Mouse (Mus musculus) MEL-GATA-1-ER (cell line): ENCODE measurements around the gene Pde4d.

Experiments used
- DNase-seq: peaks from one replicate; pipeline ENCODE4 v3.0.0-alpha.2; 2012; ENCODE audit warnings: low read depth; ENCODE audit errors: extremely low read depth

Pde4d gene

GRCm38 (mm10) chr13:109807036-109807435, 1357.3 kb downstream of the Pde4d start:
- no peak for DNase-seq

DNA sequence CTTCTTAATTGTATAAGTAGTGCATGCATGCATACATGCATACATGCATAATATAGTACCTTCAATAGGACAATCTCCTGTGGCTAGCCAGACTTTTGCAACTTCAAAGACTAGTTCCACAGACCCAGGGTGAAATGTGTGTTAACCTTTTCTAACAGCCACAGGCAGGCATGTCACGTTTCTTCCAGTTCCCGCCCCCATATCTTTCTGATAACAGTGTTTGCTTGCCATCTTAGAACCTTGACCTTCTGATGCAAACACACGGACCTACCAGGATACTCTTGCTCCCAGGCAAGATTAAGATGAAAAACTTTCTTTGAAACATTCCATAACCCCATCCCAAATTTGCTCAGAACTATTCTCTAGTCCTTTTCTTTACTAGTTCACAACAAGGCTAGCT, 1357.7 kb downstream of the Pde4d start:
- no peak for DNase-seq

DNA sequence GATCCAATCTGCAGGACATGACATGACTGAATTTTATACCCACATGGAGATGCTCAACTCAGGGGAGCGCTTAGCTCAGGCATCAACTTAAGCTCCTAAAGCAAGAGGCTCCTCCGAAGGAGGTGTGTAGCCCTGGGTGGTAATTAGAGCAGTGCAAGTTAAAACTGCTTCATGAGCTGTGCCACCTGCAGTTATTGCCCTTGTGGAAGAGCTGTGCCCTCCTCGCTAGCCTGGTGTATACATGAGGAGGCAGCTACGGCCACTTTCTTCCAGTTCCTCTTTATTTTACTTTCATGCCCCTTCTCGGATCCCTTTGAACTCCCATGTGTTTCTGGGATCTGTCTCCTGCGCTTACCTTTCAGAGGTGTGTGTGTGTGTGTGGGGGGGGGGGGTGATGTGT, 1358.3 kb downstream of the Pde4d start:
- no peak for DNase-seq

DNA sequence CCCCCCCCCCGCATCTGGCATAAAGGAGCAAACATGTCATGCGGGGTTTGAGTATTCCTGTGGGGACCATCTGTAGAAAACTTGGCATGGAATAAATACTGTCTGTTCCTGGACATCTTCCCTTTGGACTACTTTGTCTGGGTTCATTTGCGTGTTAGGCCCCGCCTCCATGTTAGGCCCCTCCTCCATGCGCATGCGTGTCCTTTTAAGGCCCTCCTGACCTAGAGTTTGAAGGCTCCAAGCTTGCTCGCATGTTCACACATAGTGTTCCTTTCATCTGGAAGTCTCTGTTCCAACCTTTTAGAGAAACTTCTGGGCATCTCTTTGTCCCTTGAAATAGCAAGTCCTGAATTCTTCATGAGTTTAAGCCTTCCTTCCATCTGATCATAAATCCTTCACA, 1359.2 kb downstream of the Pde4d start:
- DNase-seq = no peak

- no peak for DNase-seq
Measured at GRCm38 (mm10) chr13:109809646-109810045, 1359.9 kb downstream of the Pde4d start.

DNA sequence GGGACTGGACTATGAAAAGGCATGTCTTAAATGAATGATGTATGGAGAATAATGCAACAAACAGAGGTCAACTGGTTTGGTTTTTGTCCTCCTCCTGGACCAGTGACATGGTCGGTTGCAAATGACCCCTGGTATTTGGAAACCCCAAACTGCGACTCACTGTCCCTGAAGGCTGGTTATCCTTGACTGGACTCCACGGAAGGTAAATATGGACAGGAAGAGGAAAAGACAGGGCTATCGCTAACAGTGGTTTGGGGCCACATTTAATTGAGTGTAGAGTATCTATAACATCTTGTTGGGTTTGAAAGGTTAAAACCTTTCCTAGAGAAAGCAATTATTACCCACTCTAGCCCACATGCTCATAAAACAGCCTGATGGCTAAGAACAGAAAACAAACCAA, 1364.2 kb downstream of the Pde4d start:
- DNase-seq = no peak

DNA sequence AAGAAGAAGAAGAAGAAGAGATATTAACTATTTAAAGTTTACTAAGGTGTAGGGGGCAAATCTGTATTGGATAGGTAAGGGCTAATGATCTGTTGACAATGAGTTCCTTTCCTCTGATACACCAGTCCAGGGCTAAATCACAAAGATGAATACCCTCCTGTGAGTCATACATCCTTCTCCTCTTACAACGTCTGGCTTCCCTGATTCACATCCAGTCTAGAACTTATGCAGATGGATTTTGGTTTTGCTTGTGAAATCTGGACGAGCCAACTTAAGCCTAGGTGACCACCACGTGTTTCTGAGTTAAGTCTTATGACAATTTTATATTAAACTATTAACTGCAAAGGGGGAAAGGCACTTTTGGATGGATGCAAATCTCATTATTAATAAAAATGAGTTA, 1369.3 kb downstream of the Pde4d start:
- no peak for DNase-seq

- no peak for DNase-seq
Measured at GRCm38 (mm10) chr13:109820141-109820540, 1370.4 kb downstream of the Pde4d start.

DNA sequence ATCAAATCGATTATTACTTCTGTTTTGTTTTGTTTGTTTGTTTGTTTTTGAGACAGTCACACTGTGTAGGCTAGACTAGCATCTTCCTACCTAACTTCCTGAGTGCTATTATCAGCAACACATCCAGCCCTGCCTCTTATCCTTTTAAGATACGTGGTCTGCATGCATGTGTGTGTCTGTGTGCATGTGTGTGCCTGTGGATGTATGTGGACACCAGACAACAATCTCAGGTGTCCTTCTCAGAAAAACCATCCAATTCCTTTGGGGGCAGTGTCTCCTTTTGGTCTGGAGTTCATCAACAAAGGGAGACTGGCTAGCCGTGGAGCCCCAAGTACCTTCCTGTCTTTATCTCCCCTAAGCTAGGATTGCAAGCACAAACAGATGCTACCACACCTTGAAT, 1371.1 kb downstream of the Pde4d start:
- DNase-seq = no peak

DNA sequence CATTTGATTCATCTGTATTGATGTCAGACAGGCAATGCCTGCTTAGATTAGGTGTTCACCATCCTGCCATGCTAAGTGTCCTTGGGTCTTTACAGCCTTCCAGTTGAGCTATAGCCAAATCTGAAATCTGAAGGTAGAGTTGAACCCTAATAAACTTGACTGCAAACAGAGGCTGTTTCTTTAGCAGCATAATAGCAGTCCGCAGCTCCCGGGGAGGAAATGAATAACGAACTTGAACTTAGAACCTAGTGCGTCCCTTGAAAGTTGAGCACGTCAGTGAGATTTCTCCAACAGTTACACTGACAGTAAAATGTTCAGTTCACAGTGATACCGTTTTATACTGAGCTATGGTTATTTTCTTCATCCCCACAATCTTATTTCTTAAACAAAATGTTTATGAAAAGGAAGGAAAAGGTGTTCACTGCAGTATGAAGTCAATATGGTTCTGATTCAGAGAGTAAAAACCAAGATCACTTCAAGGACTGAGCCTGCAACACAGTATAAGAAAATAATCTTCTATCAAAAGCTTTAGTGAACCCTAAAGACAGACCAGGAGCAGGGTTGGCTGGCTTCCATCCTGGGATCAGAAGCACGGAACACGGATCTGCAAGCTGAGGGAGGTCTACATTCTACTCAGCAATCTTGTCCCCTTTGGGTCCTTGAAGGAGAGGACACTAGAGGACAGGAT, 1372.1 kb downstream of the Pde4d start:
- DNase-seq = no peak

DNA sequence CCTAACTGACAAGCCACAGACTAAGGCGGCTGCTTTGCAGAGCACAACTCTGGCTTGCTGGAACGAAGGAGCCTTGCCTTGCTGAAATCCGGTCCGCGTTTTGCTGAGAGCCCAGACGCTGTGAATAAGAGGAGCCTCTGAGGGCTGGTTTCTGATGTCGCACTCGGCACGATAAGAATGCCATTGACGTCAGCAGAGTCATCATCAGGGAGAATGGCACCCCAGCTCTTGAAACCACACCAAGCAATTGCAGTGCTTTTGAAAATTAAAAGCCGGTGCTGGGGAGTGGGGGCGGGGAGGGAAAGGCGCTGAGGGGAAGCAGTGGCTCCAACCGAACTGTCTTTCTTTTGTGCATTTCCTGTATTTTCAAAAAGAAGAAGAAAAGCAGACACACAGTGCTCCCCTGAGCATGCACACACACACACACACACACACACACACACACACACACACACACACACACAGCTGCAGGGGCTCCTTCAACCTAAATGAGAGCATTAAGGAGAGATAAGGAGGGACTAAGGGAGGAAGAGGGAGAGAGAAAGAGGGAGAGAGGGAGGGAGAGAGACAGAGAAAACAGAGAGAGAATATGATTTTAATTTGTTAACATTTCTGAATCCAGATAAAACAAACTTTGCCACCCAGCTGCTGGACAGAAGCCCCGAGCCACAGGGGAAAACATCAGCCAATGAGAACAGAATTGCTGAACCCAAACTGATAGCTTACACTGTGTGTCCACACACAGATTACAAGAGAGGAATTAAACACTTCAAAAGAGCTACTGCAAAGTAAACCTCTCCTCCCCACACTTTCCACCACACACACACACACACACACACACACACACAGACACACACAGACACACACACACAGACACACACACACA, 1372.9 kb downstream of the Pde4d start:
- peak; percentile 96 for DNase-seq

- DNase-seq = no peak
Measured at GRCm38 (mm10) chr13:109823307-109824031, 1373.7 kb downstream of the Pde4d start.

DNA sequence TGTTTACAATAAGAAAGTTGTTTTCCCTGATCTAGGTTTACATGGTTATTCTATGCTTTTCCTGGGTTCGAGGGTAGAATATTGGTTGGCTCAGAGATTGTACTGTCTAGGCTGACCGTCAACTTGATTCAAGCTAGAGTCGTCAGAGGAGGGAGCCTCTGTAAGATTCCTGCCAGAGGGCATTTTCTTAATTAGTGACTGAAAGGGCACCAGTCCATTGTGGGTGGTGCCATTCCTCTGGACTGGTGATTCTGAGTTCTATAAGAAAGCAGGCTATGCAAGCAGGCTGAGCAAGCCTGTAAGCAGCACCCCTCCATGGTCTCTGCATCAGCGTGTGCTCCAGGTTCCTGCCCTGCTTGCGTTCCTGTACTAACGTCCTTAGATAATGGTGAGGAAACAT, 1376.1 kb downstream of the Pde4d start:
- DNase-seq = no peak

GRCm38 (mm10) chr13:109827341-109827740, 1377.6 kb downstream of the Pde4d start:
- no peak for DNase-seq

- DNase-seq = no peak
Measured at GRCm38 (mm10) chr13:109827909-109828308, 1378.2 kb downstream of the Pde4d start.

DNA sequence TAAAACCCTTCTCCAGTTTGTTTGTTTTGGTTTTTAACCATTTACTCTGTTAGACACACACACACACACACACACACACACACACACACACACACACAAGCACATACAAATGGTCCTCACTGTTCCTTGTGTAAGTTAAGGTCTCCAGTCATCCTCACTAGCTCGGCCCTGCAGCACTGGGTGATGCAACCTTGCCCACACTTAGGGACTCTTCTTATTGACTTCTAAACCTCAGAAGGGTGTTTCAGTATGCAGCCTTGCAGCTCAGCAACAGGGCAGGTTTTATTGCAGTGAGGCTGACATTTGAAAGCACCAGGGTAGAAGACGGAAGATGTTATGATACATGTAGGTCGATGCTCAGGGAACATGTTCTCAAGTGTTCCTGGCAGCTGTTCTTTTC, 1379.7 kb downstream of the Pde4d start:
- no peak for DNase-seq

DNA sequence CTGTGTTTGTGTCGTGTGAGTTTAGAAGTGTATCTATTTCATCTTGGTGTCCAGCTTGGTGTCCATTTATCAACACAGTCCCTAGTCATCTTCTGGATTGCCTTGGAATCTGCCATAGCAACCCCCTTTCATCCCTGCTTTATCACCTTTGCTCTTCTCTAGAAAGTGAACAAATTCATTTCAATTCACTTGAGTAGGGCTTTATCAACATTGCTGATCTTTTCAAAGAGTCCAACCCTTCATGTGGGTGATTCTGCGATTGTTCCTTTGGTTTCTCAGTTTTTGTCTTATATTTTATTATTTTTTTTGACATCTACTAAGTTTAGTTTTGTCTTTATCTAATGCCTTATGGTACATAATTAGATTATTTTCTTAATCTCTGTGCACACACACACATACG, 1385.2 kb downstream of the Pde4d start:
- no peak for DNase-seq

- DNase-seq = no peak
Measured at GRCm38 (mm10) chr13:109837453-109837852, 1387.7 kb downstream of the Pde4d start.

DNA sequence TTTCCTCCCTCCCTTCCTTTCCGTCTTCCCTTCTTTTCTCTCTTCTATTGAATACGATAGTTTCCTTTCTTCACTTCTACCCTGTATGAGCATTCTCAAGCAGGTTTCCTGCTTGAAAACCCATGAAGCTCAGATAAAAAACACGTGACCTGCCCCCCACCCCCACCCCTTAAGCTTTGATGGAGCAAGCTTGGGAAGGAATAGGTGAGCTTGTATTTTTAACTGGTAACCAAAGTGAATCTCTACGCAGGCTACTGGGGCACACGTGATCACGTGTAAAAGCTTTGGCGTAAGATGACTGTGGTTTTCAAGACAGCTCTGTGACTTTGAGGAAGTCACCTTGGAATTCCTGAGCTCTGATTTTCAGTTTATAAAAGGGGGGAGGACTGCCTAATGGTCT, 1388.2 kb downstream of the Pde4d start:
- DNase-seq = no peak

- DNase-seq = no peak
Measured at GRCm38 (mm10) chr13:109840251-109840650, 1390.5 kb downstream of the Pde4d start.

DNA sequence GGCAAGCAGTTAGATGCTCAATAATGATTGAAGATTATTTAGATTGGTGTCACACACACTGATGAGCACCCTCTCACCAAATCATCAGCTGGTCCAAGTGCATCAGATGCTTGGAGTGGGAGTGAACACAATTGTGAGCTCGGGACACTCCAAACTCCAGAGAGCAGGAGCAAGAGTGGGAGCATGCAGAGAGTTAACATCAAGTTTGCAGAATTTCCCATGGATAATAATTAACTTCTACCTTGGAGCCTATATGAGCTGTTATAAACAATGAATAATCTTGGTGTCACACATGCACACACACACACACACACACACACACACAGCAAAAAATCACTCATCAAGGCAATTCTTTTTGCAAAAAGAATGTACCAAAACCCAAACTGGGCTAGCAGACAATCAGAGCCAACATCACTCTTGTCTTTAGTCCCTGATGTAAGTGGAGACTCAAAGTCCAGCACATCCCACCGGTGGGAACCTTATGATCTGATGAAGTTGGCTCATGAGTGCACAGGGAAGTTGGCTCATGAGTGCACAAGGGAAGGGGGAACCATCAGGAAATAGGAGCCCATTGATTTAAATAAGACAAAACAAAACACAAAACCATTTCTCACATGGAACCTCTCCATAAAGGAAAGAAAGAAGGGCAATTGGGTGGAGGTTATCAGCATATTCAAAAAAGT, 1391.5 kb downstream of the Pde4d start:
- DNase-seq = no peak

GRCm38 (mm10) chr13:109842982-109843381, 1393.2 kb downstream of the Pde4d start:
- DNase-seq = no peak
